Mouse (Mus musculus): Measurements from ENCODE around the gene Tmod1.

GRCm38 (mm10) chr4:46023021-46023481, 15.7 kb upstream of the Tmod1 start:
- TF ChIP-seq POLR2A (IDR thresholded peaks at IDR 0.05; ENCODE audit: borderline replicate concordance, extremely low read depth, low read depth, low read length): no peak
- TF ChIP-seq CTCF (IDR thresholded peaks at IDR 0.05; ENCODE audit: insufficient read depth, low read length): no peak

Data from lung, adult 2 months (tissue).